Mouse (Mus musculus) thymus, postnatal 4 days (tissue): ENCODE measurements around the gene Slc39a3.

Source experiments
- DNase-seq: peaks from one replicate; pipeline ENCODE4 v3.0.0; 2021

The Slc39a3 gene

GRCm38 (mm10) chr10:81041458-81042175 lies 4.4 kb upstream of the Slc39a3 start:
- peak; percentile 88 for DNase-seq

- DNase-seq = peak; percentile 60
Observed at GRCm38 (mm10) chr10:81036251-81036650, 975 bp downstream of the Slc39a3 start.

- no peak for DNase-seq
Observed at GRCm38 (mm10) chr10:81033586-81033985, 3.6 kb downstream of the Slc39a3 start.

- DNase-seq = no peak
Observed at GRCm38 (mm10) chr10:81029031-81029430, 8.2 kb downstream of the Slc39a3 start.

GRCm38 (mm10) chr10:81028219-81028618 lies 9.0 kb downstream of the Slc39a3 start:
- no peak for DNase-seq

GRCm38 (mm10) chr10:81027331-81027730 lies 9.9 kb downstream of the Slc39a3 start:
- no peak for DNase-seq

- no peak for DNase-seq
Observed at GRCm38 (mm10) chr10:81026857-81027256, 10.4 kb downstream of the Slc39a3 start.

- DNase-seq = no peak
Observed at GRCm38 (mm10) chr10:81025639-81026275, 11.5 kb downstream of the Slc39a3 start, which contains the start of gene Diras1. Gene Diras1, minus strand, starts transcription at chr10:81025662.

GRCm38 (mm10) chr10:81025047-81025621 lies 12.1 kb downstream of the Slc39a3 start:
- DNase-seq = no peak

GRCm38 (mm10) chr10:81024346-81024937 lies 12.8 kb downstream of the Slc39a3 start:
- DNase-seq = no peak

- DNase-seq = peak; percentile 33
Observed at GRCm38 (mm10) chr10:81022744-81023143, 14.5 kb downstream of the Slc39a3 start.

GRCm38 (mm10) chr10:81021547-81022110 lies 15.6 kb downstream of the Slc39a3 start:
- no peak for DNase-seq

GRCm38 (mm10) chr10:81020207-81020606 lies 17.0 kb downstream of the Slc39a3 start:
- DNase-seq = no peak

- no peak for DNase-seq
Observed at GRCm38 (mm10) chr10:81019687-81020086, 17.5 kb downstream of the Slc39a3 start.

- DNase-seq = peak; percentile 58
Observed at GRCm38 (mm10) chr10:81018326-81018725, 18.9 kb downstream of the Slc39a3 start.

- DNase-seq = peak; percentile 90
Observed at GRCm38 (mm10) chr10:81016645-81017044, 20.6 kb downstream of the Slc39a3 start.

- DNase-seq = no peak
Observed at GRCm38 (mm10) chr10:81015666-81016065, 21.6 kb downstream of the Slc39a3 start.

GRCm38 (mm10) chr10:81014393-81015384 lies 22.5 kb downstream of the Slc39a3 start, which contains the start of gene Gng7:
Gene Gng7, minus strand, starts transcription at chr10:81014945.
- peak; percentile 96 for DNase-seq

- DNase-seq = no peak
Observed at GRCm38 (mm10) chr10:81010851-81011250, 26.4 kb downstream of the Slc39a3 start.

GRCm38 (mm10) chr10:81007240-81007639 lies 30.0 kb downstream of the Slc39a3 start:
- peak; percentile 57 for DNase-seq

GRCm38 (mm10) chr10:81006005-81006677 lies 31.1 kb downstream of the Slc39a3 start:
- no peak for DNase-seq
